ENCODE assay signal across 8 mouse cellular contexts in genomic region chr3:103421275-103421621, GRCm38 (mm10).
DNase-seq lines count a peak whose midpoint lies in the region; ATAC-seq lines count a peak whose summit lies in the region.

No protein-coding gene starts in this region.

- no peak overlapping the region for H3K4me2 ChIP-seq in stomach, embryonic 15.5 days

- H3K9ac ChIP-seq in stomach, embryonic 15.5 days = no peak overlapping the region

- peaks cover 9% of the 10 kb centered on the region for H3K4me1 ChIP-seq in stomach, embryonic 15.5 days

- 49% methylated on average over 9 of the region's 9 CpGs for WGBS in stomach, embryonic 15.5 days

- H3K4me3 ChIP-seq in stomach, embryonic 15.5 days (replicated peaks) = no peak overlapping the region

- no peak for ATAC-seq in stomach, embryonic 15.5 days (ENCODE audit: insufficient read depth, low FRiP score, low read depth)

- no peaks in the 10 kb centered on the region for H3K9me3 ChIP-seq in stomach, embryonic 15.5 days

- no peaks in the 10 kb centered on the region for H3K27me3 ChIP-seq in stomach, embryonic 15.5 days (replicated peaks)

- DNase-seq in embryo, embryonic 10.5 days (ENCODE audit: low spot score) = peak; percentile 40
- no peak for DNase-seq in embryo, embryonic 10 days (ENCODE audit: low spot score)
- DNase-seq in right cerebral cortex, postnatal 4 days = peak; percentile 34
- no peak for DNase-seq in right cerebral cortex, adult 2 months (ENCODE audit: low spot score in 2 of 2)
- peak; percentile 57 to 78 for DNase-seq in kidney, postnatal 36 days
- no peak for DNase-seq in cerebellum, adult 9-10 months
- no peak for DNase-seq in frontal cortex, adult 2 months (ENCODE audit: extremely low spot score in 1 of 2, low spot score in 1 of 2)

- no peaks in the 10 kb centered on the region for H3K36me3 ChIP-seq in stomach, embryonic 15.5 days

- H3K27ac ChIP-seq in stomach, embryonic 15.5 days = peak overlapping the region; percentile 70

Comparison
In these comparisons a context has a peak if more than half of its experiments do, and no peak if none do; other contexts are left out.
1. DNase-seq: peak in embryo, embryonic 10.5 days (single experiment), right cerebral cortex, postnatal 4 days (single experiment) and kidney, postnatal 36 days (2 of 2); none in embryo, embryonic 10 days (single experiment), right cerebral cortex, adult 2 months (0 of 2), cerebellum, adult 9-10 months (single experiment) and frontal cortex, adult 2 months (0 of 2).